Mouse (Mus musculus) lung, embryonic 16.5 days (tissue): Measurements from ENCODE around the gene Mastl. TPM values are rescaled to one million over a fixed set of nuclear protein-coding genes. Genes with fewer than 3 reads are reported as not detected.

Source experiments
- ATAC-seq: fragments of 200-750 bp; cut with Nextera tagmentation; 2 replicates; pipeline ENCODE4 v1.8.0; 2017; ENCODE audit warnings: low read depth, mild to moderate bottlenecking, moderate library complexity
- H3K27ac ChIP-seq: fragments of 300-500 bp; sonication (generic); 2 replicates; pipeline ENCODE4 v1.5.1; 2014; ENCODE audit warnings: mild to moderate bottlenecking, control low read depth, low read length
- H3K27me3 ChIP-seq: fragments of 300-500 bp; sonication (generic); 2 replicates; pipeline ENCODE4 v1.6.1; 2014; ENCODE audit warnings: low read depth, low read length, mixed read lengths; ENCODE audit not compliant: control insufficient read depth, insufficient read depth
- H3K36me3 ChIP-seq: fragments of 300-500 bp; sonication (generic); 2 replicates; pipeline ENCODE4 v1.6.1; 2014; ENCODE audit warnings: low read length; ENCODE audit not compliant: control insufficient read depth, insufficient read depth
- H3K4me1 ChIP-seq: fragments of 300-500 bp; sonication (generic); replicated peaks from 2 replicates; pipeline ENCODE4 v1.6.1; 2014; ENCODE audit warnings: low read length, mixed read lengths; ENCODE audit not compliant: control insufficient read depth, insufficient read depth
- H3K4me2 ChIP-seq: fragments of 300-500 bp; sonication (generic); 2 replicates; pipeline ENCODE4 v1.6.1; 2014; ENCODE audit warnings: low read depth, low read length, control low read depth
- H3K4me3 ChIP-seq: fragments of 300-500 bp; sonication (generic); 2 replicates; pipeline ENCODE4 v1.5.1; 2014; ENCODE audit warnings: mild to moderate bottlenecking, low read length, control low read depth
- H3K9ac ChIP-seq: fragments of 300-500 bp; sonication (generic); 2 replicates; pipeline ENCODE4 v1.6.1; 2014; ENCODE audit warnings: low read length, control low read depth
- H3K9me3 ChIP-seq: fragments of 300-500 bp; sonication (generic); 2 replicates; pipeline ENCODE4 v1.6.1; 2016; ENCODE audit warnings: low read length; ENCODE audit not compliant: control insufficient read depth
- WGBS: fragments of 180-500 bp; shearing (Covaris S2); extraction: QIAGEN DNeasy Blood & Tissue Kit; methylation state at CpG from one replicate; pipeline ENCODE4 v1.1.7; 2014; 5-methylcytosine and 5-hydroxymethylcytosine counted together
- polyA plus RNA-seq: library from polyadenylated mRNA; unstranded; fragments of >200 nt; fragmentation: Nextera tagmentation; extraction: Ambion mirVana; gene quantifications from 2 replicates; pipeline ENCODE4 v1.2.1, GENCODE M21; 2015

Mastl gene
- polyA plus RNA-seq: 12.2 and 13.2 TPM in 2 replicates

- peaks cover 20% of the 10 kb centered on the region for H3K4me1 ChIP-seq
- WGBS: under 1% methylated on average over 61 of the region's 61 CpGs
- H3K27ac ChIP-seq: peak within 1 kb of the TSS; percentile 100
- peak within 1 kb of the TSS; percentile 97 for H3K4me3 ChIP-seq
- no peaks in the 10 kb centered on the region for H3K27me3 ChIP-seq
- peak within 1 kb of the TSS; percentile 74 for H3K4me2 ChIP-seq
- no peaks in the 10 kb centered on the region for H3K9me3 ChIP-seq
- H3K36me3 ChIP-seq: no peaks in the 10 kb centered on the region
- ATAC-seq: peak; percentile 99
- H3K9ac ChIP-seq: peak within 1 kb of the TSS; percentile 92
Measured at GRCm38 (mm10) chr2:23155777-23156607, at the start of gene Mastl, which contains the start of gene Yme1l1. Gene Mastl, minus strand, starts transcription at chr2:23156024. Gene Yme1l1, plus strand, starts transcription at chr2:23156369.

DNA sequence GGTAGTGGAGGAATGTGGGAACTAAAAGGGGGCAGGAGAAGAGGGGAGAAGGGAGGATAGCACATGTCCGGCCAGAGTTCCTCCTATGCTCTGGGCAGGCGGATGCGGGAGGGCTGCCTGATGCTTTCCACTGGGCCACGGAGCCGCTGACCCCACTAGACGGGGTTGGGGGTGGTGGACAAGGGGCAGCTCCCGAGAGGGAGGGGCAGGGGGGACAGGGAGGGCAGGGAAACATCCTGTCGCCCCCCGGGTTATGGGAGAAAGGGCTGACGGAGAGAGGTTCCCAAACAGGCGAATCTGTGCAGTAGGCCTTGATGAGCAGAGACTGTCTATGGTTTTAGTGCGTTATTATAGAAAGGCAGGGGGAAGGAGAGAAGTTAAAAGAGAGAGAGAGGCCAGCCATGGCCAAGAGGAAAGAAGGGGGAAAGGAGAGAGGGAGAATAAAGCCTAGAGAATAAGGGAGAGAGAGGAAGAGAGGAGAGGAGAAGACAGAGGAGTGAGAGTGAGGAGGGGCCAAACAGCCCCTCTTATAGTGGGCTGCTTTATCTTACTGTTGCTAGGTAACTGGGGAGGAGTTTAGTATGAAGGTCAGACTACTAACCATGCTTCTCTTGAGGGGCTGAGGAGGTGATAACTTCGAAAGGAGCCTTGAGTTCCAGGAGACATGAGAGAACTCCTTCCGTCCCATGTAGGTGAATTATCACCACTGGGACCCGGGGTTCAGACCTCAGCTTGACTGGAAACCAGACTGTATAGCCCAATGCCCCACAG is 47.3 kb upstream of the Mastl start:
- no peaks in the 10 kb centered on the region for H3K9me3 ChIP-seq
- 43% methylated on average over 15 of the region's 15 CpGs for WGBS
- H3K4me2 ChIP-seq: no peak overlapping the region
- H3K9ac ChIP-seq: no peak overlapping the region
- no peak overlapping the region for H3K27ac ChIP-seq
- no peaks in the 10 kb centered on the region for H3K27me3 ChIP-seq
- no peaks in the 10 kb centered on the region for H3K4me1 ChIP-seq
- H3K36me3 ChIP-seq: peaks cover 9% of the 10 kb centered on the region
- no peak for ATAC-seq
- H3K4me3 ChIP-seq: no peak overlapping the region

DNA sequence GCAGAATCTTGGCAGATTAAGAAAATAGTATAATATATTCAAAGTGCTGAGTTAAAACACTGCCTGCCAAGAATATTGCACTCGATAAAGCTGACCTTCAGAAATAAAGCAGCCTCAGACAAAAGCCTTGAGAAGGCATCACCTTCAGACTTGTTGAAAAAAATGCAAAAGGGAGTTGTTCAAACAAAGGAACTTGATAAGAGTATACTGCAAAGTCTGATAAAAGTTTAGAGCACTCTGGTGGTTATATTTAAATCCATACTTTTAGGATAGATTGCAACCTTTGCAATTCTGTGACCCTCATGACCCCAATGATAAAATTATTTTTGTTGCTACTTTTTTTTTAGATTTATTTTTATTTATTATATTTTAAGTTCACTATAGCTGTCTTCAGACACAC is 45.2 kb upstream of the Mastl start:
- no peak for ATAC-seq
- Histone ChIP-seq H3K27me3 (no peaks in the 10 kb centered on the region), H3K4me2 (no peak overlapping the region), H3K27ac (no peak overlapping the region), H3K9ac (no peak overlapping the region), H3K4me3 (no peak overlapping the region), H3K4me1 (no peaks in the 10 kb centered on the region), H3K36me3 (peaks cover 13% of the 10 kb centered on the region), H3K9me3 (no peaks in the 10 kb centered on the region)
- WGBS: 53% methylated on average over 1 of the region's 1 CpGs

DNA sequence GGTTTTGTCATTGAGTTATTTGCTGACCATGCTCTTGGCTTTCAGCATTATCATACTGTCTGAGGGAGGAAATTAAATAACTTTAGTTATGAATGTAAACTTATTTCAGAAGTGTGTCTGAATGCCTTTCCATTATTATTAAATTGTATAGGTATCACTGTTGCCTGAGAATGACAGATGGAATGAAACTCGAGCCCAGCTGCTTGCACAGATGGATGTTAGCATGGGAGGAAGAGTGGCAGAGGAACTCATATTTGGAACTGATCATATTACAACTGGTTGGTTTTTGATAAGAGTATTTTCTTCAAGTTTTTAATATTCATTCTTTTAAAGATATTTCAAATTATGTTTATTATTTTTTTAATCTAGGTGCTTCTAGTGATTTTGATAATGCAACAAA is 38.5 kb upstream of the Mastl start:
- no peaks in the 10 kb centered on the region for H3K4me1 ChIP-seq
- H3K4me3 ChIP-seq: no peak overlapping the region
- no peak for ATAC-seq
- no peaks in the 10 kb centered on the region for H3K9me3 ChIP-seq
- H3K27ac ChIP-seq: no peak overlapping the region
- H3K4me2 ChIP-seq: no peak overlapping the region
- WGBS: 75% methylated on average over 1 of the region's 1 CpGs
- no peak overlapping the region for H3K9ac ChIP-seq
- H3K27me3 ChIP-seq: no peaks in the 10 kb centered on the region
- peaks cover 33% of the 10 kb centered on the region for H3K36me3 ChIP-seq

- no peak for ATAC-seq
- Histone ChIP-seq H3K9ac (no peak overlapping the region), H3K36me3 (peaks cover 31% of the 10 kb centered on the region), H3K4me2 (no peak overlapping the region), H3K4me3 (no peak overlapping the region), H3K9me3 (no peaks in the 10 kb centered on the region), H3K4me1 (no peaks in the 10 kb centered on the region), H3K27me3 (no peaks in the 10 kb centered on the region), H3K27ac (no peak overlapping the region)
- 70% methylated on average over 3 of the region's 3 CpGs for WGBS
Measured at GRCm38 (mm10) chr2:23172305-23172704, 16.5 kb upstream of the Mastl start.

- WGBS: under 1% methylated on average over 17 of the region's 17 CpGs
- Histone ChIP-seq H3K36me3 (no peaks in the 10 kb centered on the region), H3K27ac (peak overlapping the region; percentile 100)
Measured at GRCm38 (mm10) chr2:23156608-23157081, 821 bp upstream of the Mastl start.

GRCm38 (mm10) chr2:23155199-23155621 is 614 bp downstream of the Mastl start:
- Histone ChIP-seq H3K4me3 (peak overlapping the region; percentile 97), H3K4me2 (peak overlapping the region; percentile 74), H3K4me1 (peaks cover 20% of the 10 kb centered on the region), H3K36me3 (0 out of 2 replicates have a peak, but pooled peaks cover 2% of the 10 kb centered on the region), H3K27ac (peak overlapping the region; percentile 100), H3K27me3 (no peaks in the 10 kb centered on the region), H3K9ac (peak overlapping the region; percentile 80), H3K9me3 (no peaks in the 10 kb centered on the region)
- ATAC-seq: peak; percentile 15
- 2% methylated on average over 5 of the region's 5 CpGs for WGBS

More at GRCm38 (mm10) chr2:23156608-23157081, 821 bp upstream of the Mastl start:
- Histone ChIP-seq H3K9ac (peak overlapping the region; percentile 92), H3K27me3 (no peaks in the 10 kb centered on the region), H3K9me3 (no peaks in the 10 kb centered on the region), H3K4me2 (peak overlapping the region; percentile 74), H3K4me1 (peaks cover 20% of the 10 kb centered on the region), H3K4me3 (peak overlapping the region; percentile 97)
- peak; percentile 2; the same call in 1 of the 2 replicates for ATAC-seq

- Histone ChIP-seq H3K9ac (no peak overlapping the region), H3K4me2 (no peak overlapping the region), H3K4me1 (no peaks in the 10 kb centered on the region), H3K27ac (no peak overlapping the region), H3K4me3 (no peak overlapping the region), H3K36me3 (peaks cover 13% of the 10 kb centered on the region), H3K27me3 (no peaks in the 10 kb centered on the region), H3K9me3 (no peaks in the 10 kb centered on the region)
- no peak for ATAC-seq
Measured at GRCm38 (mm10) chr2:23119573-23119972, 36.3 kb downstream of the Mastl start.

GRCm38 (mm10) chr2:23102266-23102665 is 53.6 kb downstream of the Mastl start:
- Histone ChIP-seq H3K4me1 (no peaks in the 10 kb centered on the region), H3K27ac (no peak overlapping the region), H3K9me3 (no peaks in the 10 kb centered on the region), H3K4me2 (no peak overlapping the region), H3K36me3 (no peaks in the 10 kb centered on the region; the same call in 1 of the 2 replicates), H3K27me3 (no peaks in the 10 kb centered on the region), H3K9ac (no peak overlapping the region), H3K4me3 (no peak overlapping the region)
- no peak for ATAC-seq
